Mouse (Mus musculus) liver, adult 2 months (tissue): ENCODE results near the gene Tspan10. TPM values are rescaled to one million over a fixed set of nuclear protein-coding genes. Genes with fewer than 3 reads are reported as not detected.

Experiments used
- DNase-seq: peaks from one replicate; pipeline ENCODE4 v3.0.0-alpha.2; 2011; ENCODE audit warnings: low read depth, low spot score; ENCODE audit errors: extremely low read depth
- H3K27ac ChIP-seq: fragments of 200-500 bp; replicated peaks from 2 replicates; pipeline ENCODE4 v1.5.1; 2012; ENCODE audit warnings: low read depth, mild to moderate bottlenecking, control low read depth, inconsistent platforms, low read length; ENCODE audit not compliant: insufficient read depth
- H3K27me3 ChIP-seq: fragments of 200-500 bp; 2 replicates; pipeline ENCODE4 v1.6.1; 2012; ENCODE audit warnings: mild to moderate bottlenecking, moderate library complexity, low read length, inconsistent platforms; ENCODE audit not compliant: control insufficient read depth, insufficient read depth
- H3K36me3 ChIP-seq: fragments of 200-500 bp; 2 replicates; pipeline ENCODE4 v1.6.1; 2012; ENCODE audit warnings: low read length, inconsistent platforms; ENCODE audit not compliant: control insufficient read depth, insufficient read depth
- H3K4me1 ChIP-seq: fragments of 200-500 bp; 2 replicates; pipeline ENCODE4 v1.6.1; 2011; ENCODE audit warnings: low read length; ENCODE audit not compliant: control insufficient read depth, insufficient read depth
- H3K4me3 ChIP-seq: fragments of 200-500 bp; 2 replicates; pipeline ENCODE4 v1.5.1; 2011; ENCODE audit warnings: low read depth, mild to moderate bottlenecking, control low read depth, low read length, moderate library complexity; ENCODE audit not compliant: insufficient read depth
- H3K79me2 ChIP-seq: fragments of 200-500 bp; 2 replicates; pipeline ENCODE4 v1.6.1; 2012; ENCODE audit warnings: inconsistent platforms, mild to moderate bottlenecking, low read length, moderate library complexity; ENCODE audit not compliant: control insufficient read depth, insufficient read depth
- H3K9ac ChIP-seq: fragments of 200-500 bp; 2 replicates; pipeline ENCODE4 v1.6.1; 2012; ENCODE audit warnings: low read depth, mild to moderate bottlenecking, control low read depth, inconsistent platforms, low read length
- CTCF ChIP-seq: fragments of 200-500 bp; IDR thresholded peaks from 2 replicates; pipeline ENCODE4 v1.5.1; 2011; ENCODE audit warnings: low read depth, low read length, control low read depth
- POLR2A ChIP-seq: fragments of 200-500 bp; IDR thresholded peaks from 2 replicates; pipeline ENCODE4 v1.6.1; 2011; ENCODE audit warnings: low read length, control low read depth; ENCODE audit not compliant: insufficient read depth; ENCODE audit errors: extremely low read depth
- WGBS: fragments of 180-500 bp; shearing (Covaris S2); methylation state at CpG from one replicate; pipeline ENCODE4 v1.1.7; 2018; 5-methylcytosine and 5-hydroxymethylcytosine counted together
- polyA plus RNA-seq: library from polyadenylated mRNA; depleted of rRNA; stranded (reverse); fragments of >200 nt; gene quantifications from 2 replicates; pipeline ENCODE4 v1.2.3, GENCODE M21; 2012; rRNA removed
- total RNA-seq: library from RNA; depleted of rRNA; stranded (reverse); fragments of >200 nt; gene quantifications from 2 replicates; pipeline ENCODE4 v1.2.3, GENCODE M21; 2014; rRNA removed

The Tspan10 gene
- total RNA-seq (not detected in 2 replicates), polyA plus RNA-seq (0.05 TPM in 2 replicates)

GRCm38 (mm10) chr11:120442344-120442743 lies at the start of gene Tspan10:
Gene Tspan10, plus strand, starts transcription at chr11:120442644.
- WGBS: 84% methylated on average over 3 of the region's 3 CpGs
- TF ChIP-seq POLR2A (no peak), CTCF (no peak)
- H3K9ac ChIP-seq: peak within 1 kb of the TSS; percentile 19; the same call in 1 of the 2 replicates
- no peaks in the 10 kb centered on the region for H3K36me3 ChIP-seq
- H3K4me1 ChIP-seq: peaks cover 13% of the 10 kb centered on the region
- no peaks in the 10 kb centered on the region for H3K27me3 ChIP-seq
- DNase-seq: no peak
- H3K4me3 ChIP-seq: no peak within 1 kb of the TSS
- H3K79me2 ChIP-seq: no peaks in the 10 kb centered on the region
- H3K27ac ChIP-seq: peak within 1 kb of the TSS; percentile 64

- no peaks in the 10 kb centered on the region for H3K27me3 ChIP-seq
- peaks cover 2% of the 10 kb centered on the region; the same call in 1 of the 2 replicates for H3K79me2 ChIP-seq
- 18% methylated on average over 4 of the region's 4 CpGs for WGBS
- H3K9ac ChIP-seq: no peak overlapping the region
- H3K36me3 ChIP-seq: peaks cover 40% of the 10 kb centered on the region
- TF ChIP-seq CTCF (no peak), POLR2A (no peak)
- no peak overlapping the region for H3K4me3 ChIP-seq
- H3K4me1 ChIP-seq: no peaks in the 10 kb centered on the region
- no peak overlapping the region for H3K27ac ChIP-seq
- peak; percentile 77 for DNase-seq
Observed at GRCm38 (mm10) chr11:120395661-120396060, 46.8 kb upstream of the Tspan10 start.

- Histone ChIP-seq H3K9ac (no peak overlapping the region), H3K4me3 (no peak overlapping the region), H3K79me2 (peaks cover 2% of the 10 kb centered on the region; the same call in 1 of the 2 replicates), H3K36me3 (peaks cover 53% of the 10 kb centered on the region), H3K27ac (no peak overlapping the region), H3K27me3 (no peaks in the 10 kb centered on the region), H3K4me1 (no peaks in the 10 kb centered on the region)
- DNase-seq: no peak
- TF ChIP-seq POLR2A (no peak), CTCF (no peak)
- WGBS: 80% methylated on average over 2 of the region's 2 CpGs
Observed at GRCm38 (mm10) chr11:120397602-120398001, 44.8 kb upstream of the Tspan10 start.

- no peak overlapping the region for H3K9ac ChIP-seq
- no peak for TF ChIP-seq CTCF
- TF ChIP-seq POLR2A: no peak
- DNase-seq: no peak
- no peaks in the 10 kb centered on the region for H3K4me1 ChIP-seq
- H3K36me3 ChIP-seq: peaks cover 60% of the 10 kb centered on the region
- H3K27ac ChIP-seq: no peak overlapping the region
- H3K4me3 ChIP-seq: no peak overlapping the region
- H3K27me3 ChIP-seq: no peaks in the 10 kb centered on the region
- WGBS: 100% methylated on average over 2 of the region's 2 CpGs
- H3K79me2 ChIP-seq: no peaks in the 10 kb centered on the region; the same call in 1 of the 2 replicates
Observed at GRCm38 (mm10) chr11:120399319-120399718, 43.1 kb upstream of the Tspan10 start.

- no peaks in the 10 kb centered on the region for H3K4me1 ChIP-seq
- no peak for DNase-seq
- no peaks in the 10 kb centered on the region for H3K27me3 ChIP-seq
- H3K9ac ChIP-seq: no peak overlapping the region
- no peak for TF ChIP-seq POLR2A
- no peak for TF ChIP-seq CTCF
- peaks cover 8% of the 10 kb centered on the region; the same call in 1 of the 2 replicates for H3K79me2 ChIP-seq
- peaks cover 86% of the 10 kb centered on the region for H3K36me3 ChIP-seq
- WGBS: 96% methylated on average over 1 of the region's 1 CpGs
- no peak overlapping the region for H3K27ac ChIP-seq
- H3K4me3 ChIP-seq: no peak overlapping the region
Observed at GRCm38 (mm10) chr11:120404814-120405213, 37.6 kb upstream of the Tspan10 start.

- no peak for DNase-seq
- Histone ChIP-seq H3K79me2 (peaks cover 8% of the 10 kb centered on the region; the same call in 1 of the 2 replicates), H3K4me1 (no peaks in the 10 kb centered on the region), H3K27ac (no peak overlapping the region), H3K9ac (no peak overlapping the region), H3K36me3 (peaks cover 89% of the 10 kb centered on the region), H3K4me3 (no peak overlapping the region), H3K27me3 (no peaks in the 10 kb centered on the region)
- TF ChIP-seq CTCF (no peak), POLR2A (no peak)
- 93% methylated on average over 3 of the region's 3 CpGs for WGBS
Observed at GRCm38 (mm10) chr11:120405867-120406266, 36.6 kb upstream of the Tspan10 start.
